In the genomic region with DNA sequence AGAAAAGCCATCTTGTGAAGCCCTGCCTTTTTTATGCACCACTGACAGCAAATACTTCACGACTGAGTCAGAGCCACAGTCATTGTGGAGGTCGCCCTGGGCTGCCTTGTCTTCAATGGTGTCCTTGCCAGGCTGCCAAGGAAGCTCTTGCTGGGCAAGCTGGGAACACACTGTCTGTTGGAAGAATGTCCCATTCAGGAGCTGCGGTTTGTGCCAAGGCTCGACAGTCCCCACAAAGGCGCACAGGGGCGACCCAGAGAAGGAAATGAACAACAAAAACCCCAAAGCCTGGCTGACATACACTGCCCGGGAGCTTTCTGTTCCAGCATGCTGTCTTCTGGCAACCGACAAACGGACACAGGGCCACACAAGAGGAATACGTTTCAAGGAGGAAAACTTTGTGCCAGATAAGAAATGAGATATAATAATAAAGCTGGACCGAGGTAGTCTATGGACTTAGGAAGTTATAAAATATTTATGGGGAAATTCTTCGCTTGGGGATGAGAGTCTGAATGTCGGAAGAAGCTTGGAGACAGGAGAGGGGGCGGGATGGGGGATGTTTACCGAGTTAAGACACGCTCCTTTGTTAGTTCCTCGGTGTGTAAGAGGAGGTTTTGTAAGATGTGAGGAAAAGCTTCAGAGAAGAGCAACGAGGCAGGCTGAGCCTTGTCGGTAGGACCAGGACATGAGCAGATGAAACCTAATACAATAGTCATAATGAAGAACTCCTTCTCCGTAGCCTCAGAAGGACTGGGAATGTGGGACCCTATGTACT, we compare ENCODE assay signal across 8 mouse cellular contexts.
DNase-seq lines count a peak whose midpoint lies in the region; ATAC-seq and TF ChIP-seq lines count a peak whose summit lies in the region.

No protein-coding gene starts in this region.

- 0 out of 2 replicates have a peak overlapping the region, but pooled peaks have one; percentile 12 for H3K9ac ChIP-seq in forebrain, embryonic 13.5 days
- no peak overlapping the region for H3K9ac ChIP-seq in heart, postnatal 0 days (replicated peaks; ENCODE audit: low read depth, low read length)
- peak overlapping the region; percentile 60 for H3K9ac ChIP-seq in stomach, embryonic 16.5 days (ENCODE audit: low read length)

- peaks cover 32% of the 10 kb centered on the region for H3K4me1 ChIP-seq in forebrain, embryonic 13.5 days
- H3K4me1 ChIP-seq in heart, postnatal 0 days (ENCODE audit: control insufficient read depth, insufficient read depth), result peaks cover 13% of the 10 kb centered on the region
- peaks cover 23% of the 10 kb centered on the region for H3K4me1 ChIP-seq in stomach, embryonic 16.5 days (ENCODE audit: control insufficient read depth, insufficient read depth, low read length)

- peak; percentile 87 for ATAC-seq in forebrain, embryonic 13.5 days
- no peak for ATAC-seq in heart, postnatal 0 days (ENCODE audit: insufficient read depth, low read depth)
- peak; percentile 40; the same call in 1 of the 2 replicates for ATAC-seq in stomach, embryonic 16.5 days (ENCODE audit: insufficient read depth, low FRiP score)

- no peak for TF ChIP-seq POLR2A in brain, embryonic 14.5 days (IDR thresholded peaks at IDR 0.05; ENCODE audit: borderline replicate concordance, extremely low read depth, insufficient read depth, insufficient read length, poor library complexity, severe bottlenecking)

- peak; percentile 95 for DNase-seq in brain, embryonic 14.5 days (ENCODE audit: low read depth)
- DNase-seq in heart, postnatal 0 days (ENCODE audit: low spot score), result peak; percentile 29
- DNase-seq in layer of hippocampus, adult 2 months (ENCODE audit: low spot score in 2 of 2), result peak; percentile 17 to 35
- peak; percentile 53 for DNase-seq in lung, postnatal 36 days
- DNase-seq in thymus, postnatal 4 days, result no peak

- TF ChIP-seq CTCF in C2C12 (IDR thresholded peaks at IDR 0.05; ENCODE audit: control insufficient read depth, insufficient read depth, insufficient read length), result no peak
- TF ChIP-seq CTCF in brain, embryonic 14.5 days (IDR thresholded peaks at IDR 0.05; ENCODE audit: borderline replicate concordance, extremely low read depth, insufficient read depth, insufficient read length), result no peak
- TF ChIP-seq CTCF in heart, postnatal 0 days (IDR thresholded peaks at IDR 0.05; ENCODE audit: low read depth), result no peak
- TF ChIP-seq CTCF in layer of hippocampus, adult 2 months (conservative IDR thresholded peaks at IDR 0.05), result no peak

- no peaks in the 10 kb centered on the region for H3K79me3 ChIP-seq in C2C12 (ENCODE audit: low read depth)

- no peaks in the 10 kb centered on the region for H3K27me3 ChIP-seq in C2C12 (ENCODE audit: control insufficient read depth, insufficient read depth, insufficient read length)
- 0 out of 2 replicates have a peak, but pooled peaks cover 3% of the 10 kb centered on the region for H3K27me3 ChIP-seq in forebrain, embryonic 13.5 days
- H3K27me3 ChIP-seq in heart, postnatal 0 days (ENCODE audit: control insufficient read depth, insufficient read depth, low read length), result no peaks in the 10 kb centered on the region
- H3K27me3 ChIP-seq in stomach, embryonic 16.5 days (ENCODE audit: control insufficient read depth, insufficient read depth, low read length), result no peaks in the 10 kb centered on the region

- no peak overlapping the region for H3K27ac ChIP-seq in forebrain, embryonic 13.5 days
- H3K27ac ChIP-seq in heart, postnatal 0 days (ENCODE audit: low read depth), result peak overlapping the region; percentile 47
- no peak overlapping the region for H3K27ac ChIP-seq in layer of hippocampus, adult 2 months
- peak overlapping the region; percentile 77 for H3K27ac ChIP-seq in stomach, embryonic 16.5 days (ENCODE audit: low read length)

- no peak for TF ChIP-seq EP300 in heart, postnatal 0 days (IDR thresholded peaks at IDR 0.05; ENCODE audit: low read depth)

- 8% methylated on average over 20 of the region's 20 CpGs for WGBS in forebrain, embryonic 13.5 days
- WGBS in heart, postnatal 0 days, result 29% methylated on average over 20 of the region's 20 CpGs
- WGBS in stomach, embryonic 16.5 days, result 20% methylated on average over 20 of the region's 20 CpGs

- H3K4me3 ChIP-seq in C2C12 (ENCODE audit: insufficient read depth, poor library complexity, severe bottlenecking), result no peak overlapping the region
- peak overlapping the region; percentile 12; the same call in 1 of the 2 replicates for H3K4me3 ChIP-seq in forebrain, embryonic 13.5 days
- peak overlapping the region; percentile 1; the same call in 1 of the 2 replicates for H3K4me3 ChIP-seq in heart, postnatal 0 days (ENCODE audit: low read depth, low read length)
- H3K4me3 ChIP-seq in layer of hippocampus, adult 2 months, result no peak overlapping the region; the same call in 1 of the 2 replicates
- no peak overlapping the region; the same call in 1 of the 2 replicates for H3K4me3 ChIP-seq in stomach, embryonic 16.5 days (replicated peaks; ENCODE audit: low read length)

- H3K36me3 ChIP-seq in C2C12 (ENCODE audit: control insufficient read depth, insufficient read depth), result no peaks in the 10 kb centered on the region
- no peaks in the 10 kb centered on the region for H3K36me3 ChIP-seq in forebrain, embryonic 13.5 days (ENCODE audit: poor library complexity, severe bottlenecking)
- no peaks in the 10 kb centered on the region for H3K36me3 ChIP-seq in heart, postnatal 0 days (replicated peaks; ENCODE audit: control insufficient read depth, insufficient read depth, low read length)
- no peaks in the 10 kb centered on the region for H3K36me3 ChIP-seq in stomach, embryonic 16.5 days (ENCODE audit: control insufficient read depth, insufficient read depth, low read length)

- peak overlapping the region; percentile 49 for H3K4me2 ChIP-seq in forebrain, embryonic 13.5 days
- H3K4me2 ChIP-seq in heart, postnatal 0 days (ENCODE audit: low read depth, low read length), result peak overlapping the region; percentile 30
- H3K4me2 ChIP-seq in stomach, embryonic 16.5 days (ENCODE audit: low read depth, low read length), result peak overlapping the region; percentile 43

- H3K9me3 ChIP-seq in forebrain, embryonic 13.5 days (replicated peaks), result no peaks in the 10 kb centered on the region
- no peaks in the 10 kb centered on the region for H3K9me3 ChIP-seq in heart, postnatal 0 days (replicated peaks; ENCODE audit: control insufficient read depth, low read length)
- H3K9me3 ChIP-seq in stomach, embryonic 16.5 days (replicated peaks; ENCODE audit: control insufficient read depth, low read length), result no peaks in the 10 kb centered on the region

- no peaks in the 10 kb centered on the region for H3K79me2 ChIP-seq in C2C12 (ENCODE audit: control insufficient read depth, insufficient read depth)

- H3ac ChIP-seq in C2C12 (ENCODE audit: control insufficient read depth, insufficient read length, low read depth), result peak overlapping the region; percentile 20

TF ChIP-seq in C2C12, 6 proteins besides CTCF, POLR2A, EP300 and RAD21:
- no peak for TF ChIP-seq CEBPB (IDR thresholded peaks at IDR 0.05; ENCODE audit: low read depth)
- TF ChIP-seq MAX (IDR thresholded peaks at IDR 0.05), result no peak
- TF ChIP-seq FOSL1 (IDR thresholded peaks at IDR 0.05; ENCODE audit: insufficient read depth, low read length, poor library complexity, severe bottlenecking), result no peak
- no peak for TF ChIP-seq MYOD1 (IDR thresholded peaks at IDR 0.05; ENCODE audit: control insufficient read depth, insufficient read length, low read depth)
- TF ChIP-seq USF1 (IDR thresholded peaks at IDR 0.05; ENCODE audit: low read depth), result no peak
- TF ChIP-seq MYOG (IDR thresholded peaks at IDR 0.05; ENCODE audit: control insufficient read depth, extremely low read depth, insufficient read length), result no peak

Comparison
In these comparisons a context has a peak if more than half of its experiments do, and no peak if none do; other contexts are left out.
1. H3K4me3 ChIP-seq: peak in forebrain, embryonic 13.5 days (single experiment) and heart, postnatal 0 days (single experiment); none in C2C12 (single experiment), layer of hippocampus, adult 2 months (single experiment) and stomach, embryonic 16.5 days (single experiment).
2. H3K27ac ChIP-seq: peak in heart, postnatal 0 days (single experiment) and stomach, embryonic 16.5 days (single experiment); none in forebrain, embryonic 13.5 days (single experiment) and layer of hippocampus, adult 2 months (single experiment).
3. Peak in every context shown above with its lines, with median percentiles within 50 percentile points of each other: H3K4me2 ChIP-seq.